8 mouse cellular contexts compared by ENCODE assay signal in genomic region chr5:88630883-88631282, GRCm38 (mm10). TPM values are rescaled to one million over a fixed set of nuclear protein-coding genes. Genes with fewer than 3 reads are reported as not detected.
DNase-seq lines count a peak whose midpoint lies in the region; ATAC-seq and TF ChIP-seq lines count a peak whose summit lies in the region.

No protein-coding gene starts in this region.

- no peaks in the 10 kb centered on the region for H3K27me3 ChIP-seq in intestine, embryonic 16.5 days (replicated peaks; ENCODE audit: control insufficient read depth, insufficient read depth, low read length)
- no peaks in the 10 kb centered on the region for H3K27me3 ChIP-seq in intestine, embryonic 15.5 days (replicated peaks)
- no peaks in the 10 kb centered on the region for H3K27me3 ChIP-seq in G1E (ENCODE audit: insufficient read depth, low read length)
- no peaks in the 10 kb centered on the region for H3K27me3 ChIP-seq in heart, adult 2 months (ENCODE audit: control insufficient read depth, insufficient read depth, low read length)
- H3K27me3 ChIP-seq in liver, postnatal 0 days (ENCODE audit: insufficient read depth, low read length): no peaks in the 10 kb centered on the region

- no peak for TF ChIP-seq EP300 in heart, adult 2 months (IDR thresholded peaks at IDR 0.05; ENCODE audit: insufficient read depth, low read depth, low read length)
- no peak for TF ChIP-seq EP300 in liver, postnatal 0 days (IDR thresholded peaks at IDR 0.05; ENCODE audit: low read depth)

- no peak overlapping the region for H3K4me3 ChIP-seq in intestine, embryonic 16.5 days (ENCODE audit: low read length)
- no peak overlapping the region for H3K4me3 ChIP-seq in intestine, embryonic 15.5 days (replicated peaks)
- H3K4me3 ChIP-seq in G1E (ENCODE audit: low read depth, low read length): no peak overlapping the region
- no peak overlapping the region for H3K4me3 ChIP-seq in heart, adult 2 months
- no peak overlapping the region for H3K4me3 ChIP-seq in liver, postnatal 0 days (ENCODE audit: low read depth, low read length)

- peak; percentile 7 for DNase-seq in G1E (ENCODE audit: low spot score)
- DNase-seq in heart, adult 2 months: peak; percentile 31 to 66
- DNase-seq in liver, postnatal 0 days: peak; percentile 40
- no peak for DNase-seq in cerebellum, postnatal 36 days
- no peak for DNase-seq in c-Kit-positive CD71-positive TER-119-positive erythroid progenitor cells, embryonic 14.5 days (ENCODE audit: low spot score)
- DNase-seq in thymus, postnatal 14 days: no peak

- H3K4me1 ChIP-seq in intestine, embryonic 16.5 days (ENCODE audit: control insufficient read depth, insufficient read depth, low read length): no peaks in the 10 kb centered on the region
- no peaks in the 10 kb centered on the region for H3K4me1 ChIP-seq in intestine, embryonic 15.5 days (replicated peaks)
- H3K4me1 ChIP-seq in G1E (ENCODE audit: insufficient read depth, low read depth, low read length): peaks cover 10% of the 10 kb centered on the region
- H3K4me1 ChIP-seq in heart, adult 2 months (ENCODE audit: control insufficient read depth, insufficient read depth, low read length): peaks cover 2% of the 10 kb centered on the region
- 0 out of 2 replicates have a peak, but pooled peaks cover 2% of the 10 kb centered on the region for H3K4me1 ChIP-seq in liver, postnatal 0 days (ENCODE audit: insufficient read depth)

- H3K79me2 ChIP-seq in heart, adult 2 months (replicated peaks; ENCODE audit: control insufficient read depth, insufficient read depth, low read length): no peaks in the 10 kb centered on the region

- no peak overlapping the region for H3K9ac ChIP-seq in intestine, embryonic 16.5 days (ENCODE audit: low read depth, low read length)
- no peak overlapping the region for H3K9ac ChIP-seq in intestine, embryonic 15.5 days
- H3K9ac ChIP-seq in heart, adult 2 months (ENCODE audit: low read depth, low read length): no peak overlapping the region
- no peak overlapping the region for H3K9ac ChIP-seq in liver, postnatal 0 days (replicated peaks)

- H3K27ac ChIP-seq in intestine, embryonic 16.5 days (ENCODE audit: low read length): no peak overlapping the region
- no peak overlapping the region for H3K27ac ChIP-seq in intestine, embryonic 15.5 days
- H3K27ac ChIP-seq in heart, adult 2 months: no peak overlapping the region; the same call in 1 of the 2 replicates
- peak overlapping the region; percentile 30 for H3K27ac ChIP-seq in liver, postnatal 0 days (ENCODE audit: low read depth)

- no peaks in the 10 kb centered on the region for H3K36me3 ChIP-seq in intestine, embryonic 16.5 days (ENCODE audit: control insufficient read depth, insufficient read depth, low read length)
- 0 out of 2 replicates have a peak, but pooled peaks cover 6% of the 10 kb centered on the region for H3K36me3 ChIP-seq in intestine, embryonic 15.5 days
- peaks cover 31% of the 10 kb centered on the region for H3K36me3 ChIP-seq in G1E (replicated peaks)
- H3K36me3 ChIP-seq in heart, adult 2 months (ENCODE audit: control insufficient read depth, insufficient read depth, low read length): peaks cover 2% of the 10 kb centered on the region
- peaks cover 11% of the 10 kb centered on the region for H3K36me3 ChIP-seq in liver, postnatal 0 days (replicated peaks; ENCODE audit: insufficient read depth, low read length)

- no peaks in the 10 kb centered on the region for H3K9me3 ChIP-seq in intestine, embryonic 16.5 days (ENCODE audit: control insufficient read depth, low read length)
- H3K9me3 ChIP-seq in intestine, embryonic 15.5 days: no peaks in the 10 kb centered on the region
- no peaks in the 10 kb centered on the region for H3K9me3 ChIP-seq in G1E (replicated peaks)
- H3K9me3 ChIP-seq in liver, postnatal 0 days (ENCODE audit: low read length): no peaks in the 10 kb centered on the region

- no peak overlapping the region for H3K4me2 ChIP-seq in intestine, embryonic 16.5 days (ENCODE audit: low read depth, low read length)
- H3K4me2 ChIP-seq in intestine, embryonic 15.5 days (replicated peaks): no peak overlapping the region
- H3K4me2 ChIP-seq in liver, postnatal 0 days (ENCODE audit: low read depth, low read length): no peak overlapping the region

- WGBS in intestine, embryonic 16.5 days: 67% methylated on average over 3 of the region's 3 CpGs
- 63% methylated on average over 3 of the region's 3 CpGs for WGBS in intestine, embryonic 15.5 days
- 39% methylated on average over 3 of the region's 3 CpGs for WGBS in heart, adult 2 months
- WGBS in liver, postnatal 0 days (ENCODE audit: insufficient replicate concordance): 33% methylated on average over 3 of the region's 3 CpGs

- TF ChIP-seq POLR2A in heart, adult 2 months (IDR thresholded peaks at IDR 0.05; ENCODE audit: insufficient read depth, low read depth, low read length): no peak

- intact Hi-C loops in heart, adult 2 months (cut with DNase I): no loop called here

- no peak for TF ChIP-seq CTCF in G1E (IDR thresholded peaks at IDR 0.05; ENCODE audit: low read depth, low read length)
- TF ChIP-seq CTCF in heart, adult 2 months (IDR thresholded peaks at IDR 0.05): no peak
- no peak for TF ChIP-seq CTCF in liver, postnatal 0 days (IDR thresholded peaks at IDR 0.05; ENCODE audit: low read depth)

- ATAC-seq in intestine, embryonic 16.5 days: peak; percentile 42; the same call in 1 of the 2 replicates
- ATAC-seq in intestine, embryonic 15.5 days: no peak
- ATAC-seq in G1E (ENCODE audit: extremely low read depth, insufficient number of reproducible peaks, low FRiP score, poor library complexity, severe bottlenecking): peak; percentile 79
- peak; percentile 60 for ATAC-seq in liver, postnatal 0 days

RNA-seq across cellular contexts. Expression of gene Grsf1, which starts 45.1 kb away (rescaled TPM):
- polyA plus RNA-seq in intestine, embryonic 16.5 days (2015; fragmentation: Nextera tagmentation; extraction: Ambion mirVana): 11.7 and 23.9 TPM in 2 replicates
- polyA plus RNA-seq in intestine, embryonic 15.5 days (2015; fragmentation: Nextera tagmentation; extraction: Ambion mirVana): 47.2 and 47.9 TPM in 2 replicates
- total RNA-seq in G1E (2014; fragmentation: Nextera tagmentation) (128 and 145 TPM in 2 replicates), G1E (2017) (110 and 130 TPM in 2 replicates)
- polyA plus RNA-seq in G1E (2012): 57.3 and 87.8 TPM in 2 replicates
- 100 to 1,000 TPM; 187 to 211 TPM for total RNA-seq in heart, adult 2 months (2021)
- 63.6 and 111 TPM in 2 replicates for polyA plus RNA-seq in heart, adult 2 months (2012; rRNA removed)
- 35.9 and 42.0 TPM in 2 replicates for polyA plus RNA-seq in liver, postnatal 0 days (2015; fragmentation: Nextera tagmentation; extraction: Ambion mirVana)

Comparison
In these comparisons a context has a peak if more than half of its experiments do, and no peak if none do; other contexts are left out.
1. DNase-seq: peak in G1E (single experiment), heart, adult 2 months (2 of 2) and liver, postnatal 0 days (single experiment); none in cerebellum, postnatal 36 days (0 of 2), c-Kit-positive CD71-positive TER-119-positive erythroid progenitor cells, embryonic 14.5 days (single experiment) and thymus, postnatal 14 days (single experiment).